ENCODE assay signal across 23 mouse cellular contexts in the genomic region with DNA sequence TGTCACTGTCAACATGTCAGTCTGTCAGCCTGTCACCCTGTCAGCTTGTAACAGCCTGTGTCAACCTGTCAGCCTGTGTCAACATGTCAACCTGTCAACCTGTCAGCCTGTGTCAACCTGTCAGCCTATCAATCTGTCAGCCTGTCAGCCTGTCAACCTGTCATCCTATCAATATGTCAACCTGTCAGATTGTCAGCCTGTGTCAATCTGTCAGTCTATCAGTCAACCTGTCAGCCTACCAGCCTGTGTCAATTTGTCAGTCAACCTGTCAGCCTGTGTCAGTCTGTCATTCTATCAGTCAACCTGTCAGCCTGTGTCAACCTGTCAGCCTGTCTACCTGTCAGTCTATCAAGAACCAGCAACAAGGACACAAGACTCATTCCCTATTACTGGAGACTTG. TPM values are rescaled to one million over a fixed set of nuclear protein-coding genes. Genes with fewer than 3 reads are reported as not detected.
DNase-seq lines count a peak whose midpoint lies in the region; ATAC-seq and TF ChIP-seq lines count a peak whose summit lies in the region.
"Had no signal": no experiment of that assay in that cellular context is flagged by ENCODE, and none has a peak within 500 bp of the region (broad histone marks: within the 10 kb centered on the region; RNA-seq: fewer than 3 reads in every experiment).

No protein-coding gene starts in this region.

- H3K4me1 ChIP-seq in megakaryocyte, embryonic 14.5 days: peaks cover 33% of the 10 kb centered on the region
- no peaks in the 10 kb centered on the region for H3K4me1 ChIP-seq in midbrain, postnatal 0 days (ENCODE audit: insufficient read depth, low read length)

- no peak for ATAC-seq in megakaryocyte, adult 5-6 weeks (ENCODE audit: poor library complexity, severe bottlenecking)
- ATAC-seq in midbrain, postnatal 0 days (ENCODE audit: low FRiP score): no peak
- ATAC-seq: CD4-positive, CD25-positive, alpha-beta regulatory T cell, adult 4 months; forebrain, embryonic 14.5 days; hindbrain, postnatal 0 days; inflammation-experienced regulatory T-cells, adult 6 months had no signal

- peaks cover 65% of the 10 kb centered on the region for H3K27me3 ChIP-seq in megakaryocyte, embryonic 14.5 days (replicated peaks)
- H3K27me3 ChIP-seq in midbrain, postnatal 0 days (ENCODE audit: insufficient read depth, low read length): no peaks in the 10 kb centered on the region

- no peak for DNase-seq in gastrocnemius, adult 2 months
- no peak for DNase-seq in gastrocnemius, postnatal 36 days
- DNase-seq in mesoderm, embryonic 11.5 days (ENCODE audit: low read depth, low spot score): peak; percentile 30
- DNase-seq in cerebellum, postnatal 14 days: no peak
- DNase-seq in midbrain, postnatal 0 days (ENCODE audit: low spot score): no peak
- DNase-seq: adrenal gland, adult 2 months; adrenal gland, postnatal 14 days; cerebellum, adult 11-12 months; cerebellum, adult 8-10 months; cerebellum, postnatal 10 days; gastrocnemius, postnatal 10 days; heart, adult 2 months had no signal

- peaks cover 6% of the 10 kb centered on the region for H3K9me3 ChIP-seq in megakaryocyte, embryonic 14.5 days
- H3K9me3 ChIP-seq in midbrain, postnatal 0 days (ENCODE audit: low read length): no peaks in the 10 kb centered on the region
- H3K9me3 ChIP-seq: hindbrain, embryonic 13.5 days had no signal

- intact Hi-C loops in gastrocnemius, adult 2 months (cut with DNase I): no loop called here
- intact Hi-C loops in gastrocnemius, postnatal 36 days (cut with DNase I): no loop called here

- 0 out of 2 replicates have a peak overlapping the region, but pooled peaks have one; percentile 5 for H3K27ac ChIP-seq in gastrocnemius, adult 2 months
- H3K27ac ChIP-seq in midbrain, postnatal 0 days (ENCODE audit: low read depth, low read length): no peak overlapping the region
- H3K27ac ChIP-seq: forebrain, embryonic 10.5 days; heart, adult 2 months; hindbrain, embryonic 13.5 days; hindbrain, postnatal 0 days had no signal

- no peak for TF ChIP-seq CTCF in gastrocnemius, adult 2 months (IDR thresholded peaks at IDR 0.05)
- TF ChIP-seq CTCF in midbrain, postnatal 0 days (IDR thresholded peaks at IDR 0.05): no peak

- no peak overlapping the region for H3K4me2 ChIP-seq in midbrain, postnatal 0 days (ENCODE audit: low read depth, low read length, poor library complexity, severe bottlenecking)
- H3K4me2 ChIP-seq: heart, embryonic 11.5 days; hindbrain, embryonic 13.5 days had no signal

- peak overlapping the region; percentile 40 for H3K4me3 ChIP-seq in gastrocnemius, adult 2 months
- peak overlapping the region; percentile 71 for H3K4me3 ChIP-seq in megakaryocyte, embryonic 14.5 days (replicated peaks)
- no peak overlapping the region for H3K4me3 ChIP-seq in midbrain, postnatal 0 days (ENCODE audit: low read depth, low read length)
- H3K4me3 ChIP-seq: forebrain, embryonic 10.5 days; heart, adult 2 months; hindbrain, embryonic 13.5 days had no signal

- no peaks in the 10 kb centered on the region for H3K36me3 ChIP-seq in megakaryocyte, embryonic 14.5 days (replicated peaks; ENCODE audit: low read length)
- peaks cover 3% of the 10 kb centered on the region; the same call in 1 of the 2 replicates for H3K36me3 ChIP-seq in midbrain, postnatal 0 days (ENCODE audit: insufficient read depth, low read length)
- H3K36me3 ChIP-seq: hindbrain, embryonic 13.5 days had no signal

- no peak overlapping the region for H3K9ac ChIP-seq in midbrain, postnatal 0 days (replicated peaks; ENCODE audit: low read length, poor library complexity, severe bottlenecking)
- H3K9ac ChIP-seq: hindbrain, embryonic 13.5 days had no signal

RNA-seq across cellular contexts. Expression of a gene that starts 3.4 kb away (rescaled TPM):
- total RNA-seq in gastrocnemius, adult 2 months (2021): under 1 TPM in 1 of 2 experiments, not detected in 1; 0.08 TPM
- under 1 TPM in 1 of 2 experiments, not detected in 1; 0.10 TPM for total RNA-seq in gastrocnemius, postnatal 36 days (2021)
- polyA plus RNA-seq in megakaryocyte, embryonic 14.5 days (2012; ENCODE audit: insufficient read depth, low replicate concordance): not detected in 2 replicates
- total RNA-seq in megakaryocyte, adult 5-6 weeks (2015): not detected in 2 replicates
- not detected in 2 replicates for total RNA-seq in megakaryocyte, adult 5-6 weeks (2017)
- 0.27 and 0.52 TPM in 2 replicates for total RNA-seq in midbrain, postnatal 0 days (2014; rRNA removed)
- 0.09 and 0.11 TPM in 2 replicates for polyA plus RNA-seq in midbrain, postnatal 0 days (2015; fragmentation: Nextera tagmentation; extraction: Ambion mirVana)
- total RNA-seq: adrenal gland, adult 2 months; hematopoietic stem cell, adult 5-6 weeks; hindbrain, postnatal 0 days; MEL had no signal
- polyA plus RNA-seq: adrenal gland, adult 2 months; CD4-positive, CD25-positive, alpha-beta regulatory T cell, adult 4 months; inflammation-experienced regulatory T-cells, adult 6 months had no signal

RNA-seq across cellular contexts. Expression of a gene that starts 6.3 kb away (rescaled TPM):
- total RNA-seq in gastrocnemius, adult 2 months (2021): 10 to 100 TPM; 33.1 to 55.3 TPM
- 10 to 100 TPM; 58.1 to 62.0 TPM for total RNA-seq in gastrocnemius, postnatal 36 days (2021)
- polyA plus RNA-seq in megakaryocyte, embryonic 14.5 days (2012; ENCODE audit: insufficient read depth, low replicate concordance): not detected in 2 replicates
- total RNA-seq in megakaryocyte, adult 5-6 weeks (2015): 0.16 and 0.18 TPM in 2 replicates
- 0.37 TPM in 2 replicates for total RNA-seq in megakaryocyte, adult 5-6 weeks (2017)
- 18.4 and 20.1 TPM in 2 replicates for total RNA-seq in midbrain, postnatal 0 days (2014; rRNA removed)
- 1.4 and 1.6 TPM in 2 replicates for polyA plus RNA-seq in midbrain, postnatal 0 days (2015; fragmentation: Nextera tagmentation; extraction: Ambion mirVana)
- total RNA-seq: MEL had no signal
- polyA plus RNA-seq: CD4-positive, CD25-positive, alpha-beta regulatory T cell, adult 4 months; inflammation-experienced regulatory T-cells, adult 6 months had no signal

Comparison
In these comparisons a context has a peak if more than half of its experiments do, and no peak if none do; other contexts are left out.
1. RNA of a gene that starts 6.3 kb away (total RNA-seq): 58.1 to 62.0 TPM in gastrocnemius, postnatal 36 days, 33.1 to 55.3 TPM in gastrocnemius, adult 2 months and 18.4 to 20.1 TPM in midbrain, postnatal 0 days; 0.16 to 0.37 TPM in megakaryocyte, adult 5-6 weeks; every median in the first group is over 10 times any median in the second.